Mouse (Mus musculus) hindbrain, postnatal 0 days (tissue): ENCODE data around the gene Thbd. TPM values are rescaled to one million over a fixed set of nuclear protein-coding genes. Genes with fewer than 3 reads are reported as not detected.

Experiments used
- ATAC-seq: fragments of 200-750 bp; cut with Nextera tagmentation; 2 replicates; pipeline ENCODE4 v1.8.0; 2017; ENCODE audit warnings: mild to moderate bottlenecking, moderate TSS enrichment, moderate library complexity
- DNase-seq: peaks from one replicate; pipeline ENCODE4 v3.0.0-alpha.2; 2015; ENCODE audit warnings: low spot score
- H3K27ac ChIP-seq: fragments of 300-500 bp; sonication (generic); 2 replicates; pipeline ENCODE4 v1.5.1; 2014; ENCODE audit warnings: mild to moderate bottlenecking
- H3K27me3 ChIP-seq: fragments of 300-500 bp; sonication (generic); 2 replicates; pipeline ENCODE4 v1.6.1; 2014; ENCODE audit warnings: low read length, mixed read lengths; ENCODE audit not compliant: insufficient read depth
- H3K36me3 ChIP-seq: fragments of 300-500 bp; sonication (generic); 2 replicates; pipeline ENCODE4 v1.6.1; 2014; ENCODE audit warnings: low read length, mixed read lengths; ENCODE audit not compliant: insufficient read depth
- H3K4me1 ChIP-seq: fragments of 300-500 bp; sonication (generic); 2 replicates; pipeline ENCODE4 v1.6.1; 2014; ENCODE audit warnings: antibody characterized with exemption, low read length, mixed read lengths; ENCODE audit not compliant: insufficient read depth
- H3K4me2 ChIP-seq: fragments of 300-500 bp; sonication (generic); 2 replicates; pipeline ENCODE4 v1.6.1; 2014; ENCODE audit warnings: low read depth, mild to moderate bottlenecking, low read length, moderate library complexity, mixed read lengths
- H3K4me3 ChIP-seq: fragments of 300-500 bp; sonication (generic); 2 replicates; pipeline ENCODE4 v1.5.1; 2014; ENCODE audit warnings: low read length
- H3K9ac ChIP-seq: fragments of 300-500 bp; sonication (generic); replicated peaks from 2 replicates; pipeline ENCODE4 v1.6.1; 2014; ENCODE audit warnings: mild to moderate bottlenecking, low read length, moderate library complexity, mixed read lengths
- H3K9me3 ChIP-seq: fragments of 300-500 bp; sonication (generic); 2 replicates; pipeline ENCODE4 v1.6.1; 2016; ENCODE audit warnings: low read length, mixed read lengths
- CTCF ChIP-seq: IDR thresholded peaks from 2 replicates; pipeline ENCODE4 v1.5.1; 2016; ENCODE audit warnings: antibody characterized with exemption, control low read depth, low read depth
- WGBS: fragments of 180-500 bp; shearing (Covaris S2); extraction: QIAGEN DNeasy Blood & Tissue Kit; methylation state at CpG from one replicate; pipeline ENCODE4 v1.1.7; 2014; 5-methylcytosine and 5-hydroxymethylcytosine counted together
- polyA plus RNA-seq: library from polyadenylated mRNA; unstranded; fragments of >200 nt; fragmentation: Nextera tagmentation; extraction: Ambion mirVana; gene quantifications from 2 replicates; pipeline ENCODE4 v1.2.1, GENCODE M21; 2015
- total RNA-seq: library from RNA; depleted of rRNA; stranded (reverse); fragments of >200 nt; gene quantifications from 2 replicates; pipeline ENCODE4 v1.2.3, GENCODE M21; 2014

Thbd gene
- total and polyA plus RNA-seq, 2 experiments from 2014 or later: 13.3 to 31.7 TPM

- 84% methylated on average over 3 of the region's 3 CpGs for WGBS
- Histone ChIP-seq H3K4me1 (peaks cover 5% of the 10 kb centered on the region; the same call in 1 of the 2 replicates), H3K4me3 (no peak overlapping the region), H3K4me2 (no peak overlapping the region), H3K36me3 (no peaks in the 10 kb centered on the region), H3K9ac (no peak overlapping the region), H3K27me3 (no peaks in the 10 kb centered on the region), H3K9me3 (no peaks in the 10 kb centered on the region), H3K27ac (no peak overlapping the region)
- DNase-seq: no peak
- TF ChIP-seq CTCF: no peak
- no peak for ATAC-seq
These were observed 31.8 kb upstream of the Thbd start for GRCm38 (mm10) chr2:148439691-148440276.

- Histone ChIP-seq H3K4me3 (no peak overlapping the region), H3K27ac (no peak overlapping the region), H3K9ac (no peak overlapping the region), H3K9me3 (no peaks in the 10 kb centered on the region), H3K27me3 (no peaks in the 10 kb centered on the region), H3K4me1 (no peaks in the 10 kb centered on the region), H3K36me3 (no peaks in the 10 kb centered on the region), H3K4me2 (no peak overlapping the region)
- DNase-seq (no peak), ATAC-seq (no peak)
- WGBS: 56% methylated on average over 3 of the region's 3 CpGs
- TF ChIP-seq CTCF: no peak
These were observed 28.3 kb upstream of the Thbd start for GRCm38 (mm10) chr2:148436285-148436684.

GRCm38 (mm10) chr2:148432346-148432745 is 24.4 kb upstream of the Thbd start:
- no peaks in the 10 kb centered on the region for H3K36me3 ChIP-seq
- WGBS: 70% methylated on average over 2 of the region's 2 CpGs
- no peak overlapping the region for H3K27ac ChIP-seq
- DNase-seq (no peak), ATAC-seq (no peak)
- no peak for TF ChIP-seq CTCF
- H3K9ac ChIP-seq: no peak overlapping the region
- no peaks in the 10 kb centered on the region for H3K4me1 ChIP-seq
- H3K9me3 ChIP-seq: no peaks in the 10 kb centered on the region
- no peak overlapping the region for H3K4me3 ChIP-seq
- H3K27me3 ChIP-seq: no peaks in the 10 kb centered on the region
- H3K4me2 ChIP-seq: no peak overlapping the region

- Histone ChIP-seq H3K36me3 (no peaks in the 10 kb centered on the region), H3K27ac (no peak overlapping the region), H3K9ac (no peak overlapping the region), H3K4me1 (no peaks in the 10 kb centered on the region), H3K4me3 (no peak overlapping the region), H3K27me3 (no peaks in the 10 kb centered on the region), H3K4me2 (no peak overlapping the region), H3K9me3 (no peaks in the 10 kb centered on the region)
- no peak for TF ChIP-seq CTCF
- DNase-seq (no peak), ATAC-seq (no peak)
- 77% methylated on average over 4 of the region's 4 CpGs for WGBS
These were observed 23.0 kb upstream of the Thbd start for GRCm38 (mm10) chr2:148430941-148431340.

- no peak for TF ChIP-seq CTCF
- Histone ChIP-seq H3K4me2 (no peak overlapping the region), H3K36me3 (no peaks in the 10 kb centered on the region), H3K9me3 (no peaks in the 10 kb centered on the region), H3K27me3 (no peaks in the 10 kb centered on the region), H3K4me3 (no peak overlapping the region), H3K27ac (no peak overlapping the region), H3K9ac (no peak overlapping the region), H3K4me1 (no peaks in the 10 kb centered on the region)
- ATAC-seq (no peak), DNase-seq (no peak)
These were observed 21.1 kb upstream of the Thbd start for GRCm38 (mm10) chr2:148429001-148429505.

- Histone ChIP-seq H3K9me3 (no peaks in the 10 kb centered on the region), H3K36me3 (no peaks in the 10 kb centered on the region), H3K4me2 (no peak overlapping the region), H3K4me3 (no peak overlapping the region), H3K9ac (no peak overlapping the region), H3K4me1 (no peaks in the 10 kb centered on the region), H3K27me3 (no peaks in the 10 kb centered on the region), H3K27ac (no peak overlapping the region)
- DNase-seq: no peak
- WGBS: 82% methylated on average over 3 of the region's 3 CpGs
- TF ChIP-seq CTCF: no peak
- no peak for ATAC-seq
These were observed 20.5 kb upstream of the Thbd start for GRCm38 (mm10) chr2:148428523-148428922.

GRCm38 (mm10) chr2:148427553-148427952 is 19.6 kb upstream of the Thbd start:
- H3K27ac ChIP-seq: no peak overlapping the region
- H3K36me3 ChIP-seq: no peaks in the 10 kb centered on the region
- H3K9ac ChIP-seq: no peak overlapping the region
- H3K9me3 ChIP-seq: no peaks in the 10 kb centered on the region
- no peaks in the 10 kb centered on the region for H3K27me3 ChIP-seq
- TF ChIP-seq CTCF: no peak
- ATAC-seq (no peak), DNase-seq (no peak)
- H3K4me2 ChIP-seq: no peak overlapping the region
- 75% methylated on average over 3 of the region's 3 CpGs for WGBS
- H3K4me3 ChIP-seq: no peak overlapping the region
- no peaks in the 10 kb centered on the region for H3K4me1 ChIP-seq
